ENCODE assay signal across 33 mouse cellular contexts in genomic region chr3:50584323-50584722, GRCm38 (mm10).
"Had no signal": no experiment of that assay in that cellular context is flagged by ENCODE, and none has a peak within 500 bp of the region (broad histone marks: within the 10 kb centered on the region; RNA-seq: fewer than 3 reads in every experiment).

No protein-coding gene starts in this region.

- H3K9me3 ChIP-seq: heart, embryonic 12.5 days; heart, embryonic 13.5 days; heart, embryonic 15.5 days; hindbrain, embryonic 10.5 days; hindbrain, embryonic 12.5 days; hindbrain, embryonic 13.5 days; hindbrain, embryonic 15.5 days; intestine, embryonic 15.5 days; kidney, embryonic 15.5 days had no signal

- H3K27ac ChIP-seq: heart, embryonic 13.5 days; heart, embryonic 15.5 days; hindbrain, embryonic 10.5 days; hindbrain, embryonic 12.5 days; hindbrain, embryonic 13.5 days; hindbrain, embryonic 14.5 days; hindbrain, embryonic 15.5 days; hindbrain, postnatal 0 days; intestine, embryonic 15.5 days; kidney, embryonic 15.5 days; kidney, postnatal 0 days; layer of hippocampus, adult 2 months had no signal

- H3K36me3 ChIP-seq: heart, embryonic 12.5 days; heart, embryonic 13.5 days; heart, embryonic 15.5 days; hindbrain, embryonic 10.5 days; hindbrain, embryonic 12.5 days; hindbrain, embryonic 13.5 days; hindbrain, embryonic 15.5 days; intestine, embryonic 15.5 days; kidney, embryonic 15.5 days had no signal

- H3K27me3 ChIP-seq: heart, embryonic 12.5 days; heart, embryonic 13.5 days; heart, embryonic 15.5 days; hindbrain, embryonic 12.5 days; hindbrain, embryonic 13.5 days; hindbrain, embryonic 15.5 days; intestine, embryonic 15.5 days; kidney, embryonic 15.5 days had no signal

- H3K9ac ChIP-seq: heart, embryonic 12.5 days; heart, embryonic 13.5 days; heart, embryonic 15.5 days; hindbrain, embryonic 12.5 days; hindbrain, embryonic 13.5 days; hindbrain, embryonic 14.5 days; hindbrain, embryonic 15.5 days; intestine, embryonic 15.5 days; kidney, embryonic 15.5 days had no signal

- H3K4me1 ChIP-seq: heart, embryonic 12.5 days; heart, embryonic 13.5 days; heart, embryonic 15.5 days; hindbrain, embryonic 10.5 days; hindbrain, embryonic 12.5 days; hindbrain, embryonic 15.5 days; intestine, embryonic 15.5 days; kidney, embryonic 15.5 days had no signal

- H3K4me3 ChIP-seq: heart, embryonic 12.5 days; heart, embryonic 13.5 days; heart, embryonic 15.5 days; hindbrain, embryonic 10.5 days; hindbrain, embryonic 12.5 days; hindbrain, embryonic 13.5 days; hindbrain, embryonic 15.5 days; intestine, embryonic 15.5 days; kidney, embryonic 15.5 days; layer of hippocampus, adult 2 months had no signal

- ATAC-seq: hindbrain, embryonic 16.5 days; hindbrain, postnatal 0 days; inflammation-experienced regulatory T-cells, adult 6 months; intestine, embryonic 15.5 days; intestine, embryonic 16.5 days; intestine, postnatal 0 days had no signal

- DNase-seq: heart, postnatal 10 days; heart, postnatal 14 days; heart, postnatal 36 days; heart, postnatal 4 days; kidney, adult 11 months; kidney, adult 18-20 months; kidney, adult 2 months; kidney, adult 8-10 months; kidney, adult 9 months; kidney, postnatal 10 days; kidney, postnatal 14 days; kidney, postnatal 25 days; kidney, postnatal 36 days; kidney, postnatal 4 days; layer of hippocampus, adult 9-11 months; layer of hippocampus, postnatal 36 days had no signal
